Mouse (Mus musculus): ENCODE results near the gene Prdm16. TPM values are rescaled to one million over a fixed set of nuclear protein-coding genes. Genes with fewer than 3 reads are reported as not detected.

The Prdm16 gene
- total RNA-seq, 2 experiments from 2014 or later, result 12.9 to 13.4 TPM

DNA sequence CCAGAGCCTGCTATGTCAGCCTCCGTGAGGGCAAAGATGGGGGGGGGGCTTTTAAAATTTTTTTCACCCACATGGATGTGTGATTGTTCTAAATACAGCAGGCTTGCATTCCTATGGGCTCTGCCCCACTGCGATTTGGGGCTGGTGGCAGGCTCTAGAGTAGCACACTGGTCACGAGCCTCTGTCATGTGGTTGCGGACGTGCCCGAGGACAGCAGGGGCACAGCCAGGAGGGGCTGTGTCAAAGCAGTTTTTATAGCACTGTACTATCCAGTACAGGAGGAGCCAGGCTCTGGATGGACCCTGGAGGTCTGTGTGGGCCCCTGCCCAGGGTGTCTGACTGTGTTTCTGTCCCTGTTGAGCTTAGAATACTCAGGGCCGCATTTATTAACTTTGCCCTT, 306.7 kb downstream of the Prdm16 start:
- DNase-seq (ENCODE audit: low spot score), result no peak
- intact Hi-C loops (cut with DNase I), result loop anchor here (2.0 to 5.0 kb wide), 3 partner anchors 37 to 307 kb away; partner anchors contain the start of gene Prdm16

DNA sequence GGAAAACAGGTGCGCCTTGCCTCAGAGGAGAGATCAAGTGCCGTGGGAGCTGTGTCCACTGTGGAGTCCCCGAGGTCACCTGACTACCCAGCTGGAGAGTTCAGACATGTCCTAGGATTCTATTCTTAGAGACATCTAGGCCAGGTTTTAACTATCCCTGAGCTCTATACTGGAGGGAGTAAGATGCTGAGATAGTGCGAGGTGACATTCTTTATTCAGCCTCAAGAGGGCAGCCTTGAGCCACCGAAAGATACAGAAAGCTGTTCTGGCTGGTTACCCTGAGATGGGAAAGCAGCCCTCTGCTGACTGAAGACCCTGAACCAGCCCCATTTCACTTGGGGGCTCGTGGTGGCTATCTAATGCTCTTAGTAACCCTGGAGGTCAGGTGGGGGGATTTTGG, 307.8 kb downstream of the Prdm16 start:
- peak; percentile 24 for DNase-seq (ENCODE audit: low spot score)
- intact Hi-C loops (cut with DNase I), result loop anchor here (2.0 to 10.0 kb wide), 5 partner anchors 123 to 496 kb away; no protein-coding TSS in a partner anchor

DNA sequence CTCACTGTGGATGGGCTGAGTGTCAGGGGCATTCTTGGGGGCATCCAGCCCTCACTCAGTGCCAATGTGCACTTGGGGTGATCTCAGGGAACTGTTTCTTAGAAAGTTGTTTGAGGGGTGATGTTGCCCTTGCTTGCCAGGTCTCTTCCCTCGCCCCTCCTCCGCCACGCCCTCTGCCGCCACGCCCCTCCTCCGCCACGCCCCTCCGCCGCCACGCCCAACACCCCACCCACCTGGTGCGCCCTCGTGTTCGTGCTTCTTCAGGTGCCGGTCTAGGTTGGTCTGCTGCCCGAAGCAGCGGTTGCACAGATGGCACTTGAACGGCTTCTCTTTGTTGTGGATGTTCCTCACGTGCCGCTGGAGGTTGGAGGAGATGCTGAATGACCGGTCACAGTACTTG, 308.2 kb downstream of the Prdm16 start:
- intact Hi-C loops (cut with DNase I), result loop anchor here (2.0 to 10.0 kb wide), 5 partner anchors 124 to 496 kb away; no protein-coding TSS in a partner anchor
- no peak for DNase-seq (ENCODE audit: low spot score)

DNA sequence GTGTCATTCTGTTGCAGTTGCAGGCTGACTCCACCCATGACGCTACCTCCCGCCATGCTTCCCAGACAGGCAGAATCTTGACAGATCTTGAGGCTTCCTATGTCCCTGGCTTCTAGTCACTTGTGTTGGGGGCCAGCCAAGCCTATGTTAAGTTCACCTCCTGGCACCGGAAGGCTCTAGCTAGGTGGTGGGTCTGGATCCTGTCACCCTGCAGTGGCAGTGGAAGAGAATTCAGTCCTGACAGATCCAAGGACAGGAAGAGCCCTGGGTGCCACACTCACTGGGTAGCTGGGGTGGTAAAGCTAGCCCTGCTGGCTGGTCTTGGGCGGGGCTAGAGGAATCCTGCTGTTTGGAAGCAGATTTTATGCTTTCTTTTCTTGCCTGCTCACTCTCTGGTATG, 311.3 kb downstream of the Prdm16 start:
- no peak for DNase-seq (ENCODE audit: low spot score)
- intact Hi-C loops (cut with DNase I), result loop anchor here (5.0 to 10.0 kb wide), 4 partner anchors 127 to 499 kb away; no protein-coding TSS in a partner anchor

DNA sequence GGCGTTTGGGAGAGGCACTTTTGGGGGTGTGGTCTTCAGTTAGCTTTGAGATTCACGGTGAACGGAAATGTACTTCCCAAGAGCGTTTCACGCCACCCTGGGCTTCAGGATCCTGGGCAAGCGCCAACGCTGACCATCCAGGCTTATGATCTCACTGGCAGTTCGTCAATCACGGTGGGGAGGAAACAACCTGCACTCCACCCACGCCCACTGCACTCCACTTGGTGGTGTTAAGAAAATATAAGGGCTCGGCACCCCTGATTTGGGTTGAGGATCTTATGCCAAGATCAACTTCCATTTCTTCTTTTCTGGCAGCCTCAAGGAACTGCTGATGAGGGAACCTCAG, 323.1 kb downstream of the Prdm16 start:
- intact Hi-C loops (cut with DNase I), result no loop called here
- no peak for DNase-seq (ENCODE audit: low spot score)

DNA sequence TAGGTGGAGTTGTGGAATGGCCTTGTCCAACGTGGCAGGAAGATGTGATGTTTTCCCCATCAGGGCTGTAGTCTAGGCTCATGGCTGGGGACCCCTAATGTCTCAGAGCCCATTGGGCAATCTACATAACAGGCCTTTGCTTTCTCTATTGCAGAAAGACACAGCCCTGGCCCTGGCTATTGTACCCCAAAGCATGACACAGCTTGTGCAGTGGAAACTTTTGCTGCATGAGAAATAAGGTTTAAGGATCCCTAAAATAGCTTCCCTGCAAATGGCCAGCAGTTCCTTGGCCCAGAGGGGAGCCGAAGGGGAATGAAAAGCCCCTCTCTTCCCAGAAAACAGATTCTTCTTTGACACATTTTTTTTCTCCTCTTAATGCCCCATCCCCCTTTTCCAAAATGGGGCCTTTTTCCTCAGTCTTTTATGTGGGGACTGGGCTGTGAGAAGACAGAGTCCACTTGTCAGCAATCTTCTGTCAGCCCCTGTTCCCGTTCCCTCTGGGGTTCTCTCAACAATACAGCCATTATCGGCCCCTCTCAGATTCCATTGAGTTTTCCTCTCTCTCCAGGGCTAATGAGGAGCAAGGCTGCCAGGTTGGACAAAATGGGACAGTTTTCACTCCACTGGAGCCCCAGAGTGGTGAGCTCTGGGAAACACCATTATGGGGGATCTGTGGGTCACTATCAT, 323.6 kb downstream of the Prdm16 start:
- no peak for DNase-seq (ENCODE audit: low spot score)
- intact Hi-C loops (cut with DNase I), result no loop called here

DNA sequence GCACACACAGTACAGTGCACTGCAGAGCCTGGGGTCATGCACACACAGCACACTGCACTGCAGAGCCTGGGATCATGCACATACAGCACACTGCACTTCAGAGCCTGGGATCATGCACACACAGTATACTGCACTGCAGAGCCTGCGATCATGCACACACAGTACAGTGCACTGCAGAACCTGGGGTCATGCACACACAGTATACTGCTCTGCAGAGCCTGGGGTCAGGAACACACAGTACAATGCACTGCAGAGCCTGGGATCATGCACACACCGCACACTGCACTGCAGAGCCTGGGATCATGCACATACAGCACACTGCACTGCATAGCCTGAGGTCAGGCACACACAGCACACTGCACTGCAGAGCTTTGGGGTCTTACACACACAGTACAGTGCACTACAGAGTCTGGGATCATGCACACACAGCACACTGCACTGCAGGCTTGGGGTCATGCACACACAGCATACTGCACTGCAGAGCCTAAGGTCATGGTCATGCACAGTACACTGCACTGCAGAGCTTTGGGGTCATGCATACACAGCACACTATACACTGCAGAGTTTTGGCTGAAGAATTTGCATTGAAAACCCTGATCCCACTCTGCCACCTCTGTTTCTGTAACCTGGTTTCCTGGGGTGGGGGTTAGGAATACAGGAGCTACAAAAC, 324.4 kb downstream of the Prdm16 start:
- DNase-seq (ENCODE audit: low spot score), result no peak
- intact Hi-C loops (cut with DNase I), result no loop called here

DNA sequence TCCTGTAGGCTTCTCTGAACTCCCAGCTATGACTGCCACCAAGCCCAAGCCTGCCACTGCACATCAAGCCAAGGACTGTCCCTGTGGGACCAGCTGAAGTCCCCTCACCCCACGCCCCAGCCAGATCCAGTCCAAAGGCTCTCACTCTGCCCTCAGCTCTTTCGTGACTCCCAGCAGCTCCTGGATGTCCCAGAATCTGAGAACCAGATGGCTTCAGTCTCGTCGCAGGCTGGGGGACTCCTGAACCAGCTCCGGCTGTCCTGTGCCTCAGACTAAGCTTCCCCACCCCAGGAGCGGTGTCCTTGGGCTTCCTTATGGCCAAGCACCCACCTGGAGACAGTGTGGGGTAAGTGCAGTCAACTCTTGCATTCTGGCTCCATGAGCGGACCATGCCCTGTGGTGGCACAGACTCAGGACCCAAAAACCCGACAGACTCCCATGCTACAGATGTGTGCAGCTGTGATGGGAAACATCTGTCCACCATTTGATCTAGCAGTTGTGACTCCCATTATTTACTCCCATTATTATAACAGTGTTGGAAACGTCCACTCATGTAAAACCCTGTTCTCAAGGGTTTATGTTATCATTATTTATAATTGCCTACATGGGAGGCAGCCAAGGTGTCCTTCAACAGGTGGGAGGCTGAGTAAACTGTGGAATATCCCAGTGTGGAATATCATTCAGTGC, 326.0 kb downstream of the Prdm16 start:
- DNase-seq (ENCODE audit: low spot score), result no peak
- intact Hi-C loops (cut with DNase I), result no loop called here

DNA sequence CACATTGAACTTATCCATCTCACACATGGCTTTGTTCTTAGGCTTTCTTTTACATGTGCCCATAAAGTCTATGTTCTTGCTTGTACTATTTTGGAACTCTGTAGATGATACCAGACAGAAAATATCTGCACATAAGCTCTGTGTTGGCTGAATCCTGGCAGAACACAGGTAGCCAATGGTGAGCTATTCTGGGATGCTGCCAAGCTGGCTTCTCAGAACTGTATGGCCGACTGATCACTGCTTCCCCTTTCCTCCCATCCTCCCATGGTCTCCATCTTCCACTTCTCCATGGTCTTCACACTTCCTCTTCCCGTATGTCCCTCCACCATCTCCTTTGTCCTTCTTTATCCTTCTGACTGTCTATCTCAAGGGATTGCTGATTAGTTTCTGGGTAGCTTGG, 327.5 kb downstream of the Prdm16 start:
- no peak for DNase-seq (ENCODE audit: low spot score)
- intact Hi-C loops (cut with DNase I), result no loop called here

DNA sequence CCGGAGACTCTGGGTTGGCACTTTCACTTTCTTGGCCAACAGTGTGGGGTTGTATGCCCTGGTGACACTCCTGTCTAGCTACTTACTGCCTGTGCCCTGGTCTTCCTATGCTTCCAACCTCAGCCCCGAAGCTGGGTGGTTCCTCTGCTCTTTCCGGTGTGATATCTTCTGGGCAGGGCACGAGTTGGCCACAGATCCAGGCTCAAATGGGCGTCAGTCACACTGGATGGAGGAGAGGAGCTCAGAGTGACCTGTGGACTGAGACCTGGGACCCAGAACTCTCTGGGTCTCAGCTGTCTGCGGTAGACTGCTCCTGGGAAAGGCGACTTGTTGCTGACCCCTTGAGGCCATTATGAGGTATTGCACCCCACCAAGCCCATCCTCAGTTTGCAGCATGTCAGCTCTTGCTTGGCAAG, 335.2 kb downstream of the Prdm16 start, which contains the start of gene Arhgef16:
Gene Arhgef16, minus strand, starts transcription at position 211 of the 416 bp plus-strand sequence.
- intact Hi-C loops (cut with DNase I), result loop anchor here (2.0 to 5.0 kb wide), 4 partner anchors 27 to 233 kb away; no protein-coding TSS in a partner anchor
- DNase-seq (ENCODE audit: low spot score), result no peak

DNA sequence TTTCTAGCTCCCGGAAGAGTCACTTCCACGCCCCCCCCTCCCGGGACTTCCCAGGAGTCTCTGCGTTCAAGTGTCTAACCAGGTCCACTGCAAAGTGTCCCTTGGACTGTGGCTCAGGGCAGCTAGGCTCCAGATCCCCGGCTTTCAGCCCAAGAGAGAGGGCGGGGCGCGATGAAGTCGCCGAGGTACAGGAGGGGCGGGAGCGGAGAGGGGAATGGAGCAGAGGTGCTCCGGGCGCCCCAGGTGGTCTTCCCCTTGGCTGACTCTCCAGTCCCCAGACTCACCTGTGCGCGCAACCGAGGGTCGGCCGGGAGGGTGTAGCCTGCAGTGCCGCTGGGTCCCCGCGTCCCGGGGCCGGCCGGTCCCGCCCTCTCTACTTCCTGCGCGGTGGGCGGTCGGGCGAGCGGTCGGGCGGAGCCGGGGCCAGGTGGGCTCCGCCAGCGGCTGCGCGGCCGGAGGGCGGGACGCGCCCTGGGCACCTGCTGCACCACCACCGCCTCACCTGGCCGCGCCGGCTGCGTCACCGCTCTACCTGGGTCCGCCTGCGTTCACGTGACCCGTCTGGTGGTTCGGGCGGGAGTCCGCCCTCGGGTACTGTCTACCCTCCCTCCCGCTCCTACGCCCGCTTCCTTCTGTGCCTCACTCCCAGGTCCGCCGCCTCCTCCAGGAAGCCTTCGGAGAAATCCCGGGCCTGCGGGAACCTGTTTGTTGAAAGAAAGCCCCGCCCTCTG, 337.0 kb downstream of the Prdm16 start:
- DNase-seq (ENCODE audit: low spot score), result no peak
- intact Hi-C loops (cut with DNase I), result loop anchor here (2.0 to 5.0 kb wide), 4 partner anchors 25 to 231 kb away; no protein-coding TSS in a partner anchor

DNA sequence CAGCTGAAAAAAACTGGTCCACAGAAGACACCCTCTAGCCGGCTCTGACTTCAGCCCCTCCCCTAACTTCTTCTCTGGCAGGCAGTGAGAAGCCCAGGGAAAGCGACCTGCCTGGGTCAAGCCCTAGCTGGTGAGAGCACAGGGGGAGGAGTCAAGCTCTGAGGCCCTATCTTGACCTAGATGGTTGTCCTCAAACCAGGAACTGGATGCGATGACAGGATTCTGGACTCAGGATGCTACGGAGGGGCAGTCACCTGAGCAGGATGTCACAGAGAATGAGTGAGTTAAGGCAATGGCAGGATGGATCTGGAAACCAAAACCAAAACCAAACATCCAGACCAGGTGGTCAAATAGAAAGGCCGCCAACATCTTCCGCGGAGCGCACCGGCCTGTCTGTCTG, 338.9 kb downstream of the Prdm16 start:
- DNase-seq (ENCODE audit: low spot score), result no peak
- intact Hi-C loops (cut with DNase I), result no loop called here

DNA sequence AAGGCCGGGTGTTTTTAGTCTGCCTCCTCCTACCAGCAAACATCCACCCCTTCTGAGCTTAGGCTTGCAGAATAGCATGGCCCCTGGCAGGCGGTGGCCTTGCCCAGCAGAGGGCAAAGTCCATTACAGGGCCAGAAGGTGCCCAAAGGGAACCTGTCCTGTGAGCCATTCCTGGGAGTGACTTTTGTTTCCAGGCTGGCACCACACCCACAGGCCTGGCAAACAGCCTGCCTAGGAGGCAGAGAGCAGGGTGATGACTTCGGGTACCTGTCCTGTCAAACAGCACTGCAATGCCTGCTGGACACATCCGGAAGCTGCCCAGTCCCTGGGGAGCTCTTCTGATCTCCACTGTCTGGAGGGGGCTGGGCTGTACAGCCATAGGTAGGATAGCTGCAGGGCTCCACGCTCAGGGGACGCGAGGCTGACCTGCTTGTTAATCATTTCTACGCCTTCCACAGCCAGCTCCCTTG, 342.4 kb downstream of the Prdm16 start:
- intact Hi-C loops (cut with DNase I), result no loop called here
- no peak for DNase-seq (ENCODE audit: low spot score)

DNA sequence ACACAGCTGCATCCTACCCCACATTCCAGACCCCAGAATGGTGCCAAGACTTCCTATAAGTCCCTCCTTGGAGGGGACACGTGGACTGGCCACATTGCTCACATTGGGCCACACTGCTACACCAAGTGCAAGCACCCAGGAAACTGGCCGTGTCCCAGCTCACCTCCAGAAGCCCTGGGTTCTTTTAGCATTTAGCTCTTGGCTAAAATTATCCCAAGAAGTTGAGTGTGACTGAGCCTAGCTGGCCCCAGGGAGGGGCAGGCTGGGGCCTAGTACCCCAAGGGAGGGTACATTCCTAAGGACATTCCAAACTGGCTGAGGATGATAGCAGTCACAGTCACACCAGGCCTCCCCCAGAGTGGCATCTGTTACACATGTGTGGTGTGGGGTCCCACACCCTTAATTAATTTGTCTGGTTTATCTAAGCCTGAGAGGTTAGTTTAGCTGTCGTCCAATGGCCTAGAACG, 342.9 kb downstream of the Prdm16 start:
- DNase-seq (ENCODE audit: low spot score), result no peak
- intact Hi-C loops (cut with DNase I), result no loop called here

DNA sequence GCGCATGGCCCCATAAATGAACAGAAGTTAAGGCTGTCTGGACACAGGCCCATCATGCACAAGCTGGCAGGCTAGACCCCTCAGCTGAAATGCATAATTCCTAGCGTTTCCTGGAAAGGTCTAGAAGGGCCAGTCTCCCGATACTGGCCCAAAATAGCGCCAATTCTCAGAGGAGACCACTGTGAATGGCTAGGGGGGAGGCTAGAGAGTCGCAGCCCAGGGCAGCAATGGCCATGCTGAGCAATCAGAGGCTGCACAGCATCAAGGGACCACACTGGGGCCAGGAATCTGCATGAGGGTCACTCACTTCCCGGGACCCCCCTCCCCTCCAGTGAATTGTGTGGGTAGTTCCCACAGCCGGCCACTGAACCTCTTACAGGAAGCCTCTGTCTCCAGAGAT, 353.0 kb downstream of the Prdm16 start:
- intact Hi-C loops (cut with DNase I), result no loop called here
- no peak for DNase-seq (ENCODE audit: low spot score)

DNA sequence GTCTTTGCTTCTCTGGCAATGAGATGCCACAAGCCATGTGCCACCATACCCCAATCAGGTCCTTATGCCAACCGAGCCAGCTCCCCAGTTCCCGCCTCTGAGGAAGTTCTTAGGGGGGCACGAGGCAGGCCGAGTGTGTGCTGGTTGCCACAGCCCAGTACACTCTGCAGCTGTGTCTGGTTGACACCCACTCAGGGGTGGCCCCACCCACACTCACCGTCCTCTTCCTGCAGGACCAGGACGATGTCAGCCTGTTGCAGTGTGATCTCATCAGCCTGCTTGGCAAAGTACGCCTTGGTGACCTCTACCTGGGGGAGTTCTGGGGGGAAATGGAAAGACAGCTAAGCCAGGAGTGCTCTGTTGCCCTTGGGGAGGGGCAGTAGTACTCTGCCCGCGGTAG, 357.2 kb downstream of the Prdm16 start:
- intact Hi-C loops (cut with DNase I), result no loop called here
- no peak for DNase-seq (ENCODE audit: low spot score)

DNA sequence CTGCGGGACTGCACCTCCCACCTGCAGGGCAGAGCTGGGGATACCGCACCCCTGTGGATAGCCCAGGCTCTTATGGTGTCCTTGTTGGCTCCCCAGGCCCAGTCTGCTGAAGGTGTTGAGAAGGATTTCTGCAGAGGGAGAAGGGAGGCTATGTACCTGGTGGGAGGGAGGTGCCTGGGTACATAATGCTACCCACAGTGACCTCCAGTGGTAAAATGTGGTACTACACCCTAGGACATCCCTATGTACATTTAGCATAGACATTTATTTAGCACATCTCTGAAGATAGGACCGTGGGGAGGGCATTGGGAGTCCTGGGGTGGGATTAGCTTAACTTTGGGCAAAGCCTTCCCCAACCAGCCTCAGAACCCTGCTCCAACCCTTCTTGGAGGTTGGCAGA, 363.7 kb downstream of the Prdm16 start:
- intact Hi-C loops (cut with DNase I), result loop anchor here (2.0 to 5.0 kb wide), 2 partner anchors 108 to 206 kb away; no protein-coding TSS in a partner anchor
- DNase-seq (ENCODE audit: low spot score), result no peak

DNA sequence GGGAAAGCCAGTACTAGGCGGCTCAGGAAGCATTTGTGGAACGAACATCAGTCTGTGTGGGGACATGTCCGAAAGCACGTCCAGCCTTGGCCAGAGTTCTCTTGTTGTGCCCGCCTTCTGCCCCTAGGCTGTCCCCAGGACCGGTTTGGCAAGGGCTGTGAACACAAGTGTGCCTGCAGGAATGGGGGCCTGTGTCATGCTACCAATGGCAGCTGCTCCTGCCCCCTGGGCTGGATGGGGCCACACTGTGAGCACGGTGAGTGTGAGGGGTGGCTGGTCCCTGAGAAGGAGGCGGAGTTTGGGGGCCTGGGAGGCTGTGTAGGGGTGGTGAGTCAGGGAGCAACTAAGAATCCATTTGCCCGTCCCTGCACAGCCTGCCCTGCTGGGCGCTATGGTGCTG, 367.2 kb downstream of the Prdm16 start:
- DNase-seq (ENCODE audit: low spot score), result no peak
- intact Hi-C loops (cut with DNase I), result no loop called here

DNA sequence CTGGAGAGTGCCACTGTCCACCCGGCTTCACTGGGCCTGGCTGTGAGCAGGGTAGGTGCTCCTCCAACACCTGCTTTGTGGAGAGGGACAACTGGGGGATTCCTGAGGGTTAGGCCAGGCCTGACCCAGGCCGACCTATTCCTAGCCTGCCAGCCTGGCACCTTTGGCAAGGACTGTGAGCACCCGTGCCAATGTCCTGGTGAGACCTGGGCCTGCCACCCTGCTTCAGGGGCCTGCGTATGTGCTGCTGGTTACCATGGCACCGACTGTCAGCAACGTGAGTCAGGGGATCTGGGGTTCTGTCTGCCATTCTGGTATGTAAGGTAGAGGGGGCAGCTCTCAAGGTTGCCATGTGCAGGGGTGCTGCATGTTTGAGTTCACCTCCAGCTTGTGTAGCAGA, 369.2 kb downstream of the Prdm16 start:
- DNase-seq (ENCODE audit: low spot score), result no peak
- intact Hi-C loops (cut with DNase I), result no loop called here

Data from heart, postnatal 25 days (tissue).